In the genomic region with DNA sequence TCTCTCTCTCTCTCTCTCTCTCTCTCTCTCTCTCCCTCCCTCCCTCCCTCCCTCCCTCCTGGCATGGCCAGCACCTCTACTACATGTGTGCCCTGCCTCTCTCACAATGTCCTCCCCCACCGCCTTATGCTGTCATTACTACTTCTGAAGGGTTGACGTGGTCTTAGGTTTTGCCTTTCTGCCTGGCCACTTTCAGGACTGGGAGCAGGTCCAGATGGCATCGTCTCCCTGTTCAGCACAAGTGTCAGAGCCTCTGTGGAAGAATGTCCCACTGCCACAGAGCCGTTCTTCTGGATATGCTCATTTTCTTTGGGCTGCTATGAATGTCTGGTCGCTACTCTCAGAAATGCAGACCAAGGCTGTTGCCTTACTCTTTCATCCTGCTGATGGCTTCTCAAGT, we compare ENCODE assay signal across 16 mouse cellular contexts.
DNase-seq lines count a peak whose midpoint lies in the region; ATAC-seq lines count a peak whose summit lies in the region.
"Had no signal": no experiment of that assay in that cellular context is flagged by ENCODE, and none has a peak within 500 bp of the region (broad histone marks: within the 10 kb centered on the region; RNA-seq: fewer than 3 reads in every experiment).

No protein-coding gene starts in this region.

- ATAC-seq in cerebellum, adult (ENCODE audit: insufficient number of reproducible peaks, low FRiP score, low TSS enrichment): no peak
- ATAC-seq: forebrain, embryonic 14.5 days; forebrain, embryonic 16.5 days had no signal

- intact Hi-C loops in left cerebral cortex, postnatal 4 days (cut with DNase I): no loop called here
- intact Hi-C loops in left cerebral cortex, postnatal 25 days (cut with DNase I): no loop called here

- peak; percentile 18 to 37 for DNase-seq in cerebellum, postnatal 14 days
- DNase-seq in left cerebral cortex, postnatal 4 days: peak; percentile 19
- no peak for DNase-seq in left cerebral cortex, postnatal 25 days (ENCODE audit: low spot score in 2 of 2)
- peak; percentile 8 for DNase-seq in lung, postnatal 14 days
- no peak for DNase-seq in lung, postnatal 25 days (ENCODE audit: low spot score)
- DNase-seq: adrenal gland, adult 2 months; adrenal gland, postnatal 10 days; adrenal gland, postnatal 25 days; cerebellum, adult 11-12 months; cerebellum, adult 2 months; cerebellum, adult 9-10 months; cerebellum, postnatal 36 days; embryo, embryonic 11 days had no signal

Comparison
In these comparisons a context has a peak if more than half of its experiments do, and no peak if none do; other contexts are left out.
1. DNase-seq: peak in cerebellum, postnatal 14 days (2 of 2), left cerebral cortex, postnatal 4 days (single experiment) and lung, postnatal 14 days (single experiment); none in left cerebral cortex, postnatal 25 days (0 of 2) and lung, postnatal 25 days (single experiment).